Mouse (Mus musculus) hindbrain, embryonic 10.5 days (tissue): ENCODE results near the gene Serac1. TPM values are rescaled to one million over a fixed set of nuclear protein-coding genes. Genes with fewer than 3 reads are reported as not detected.

ENCODE experiments used
- DNase-seq: peaks from one replicate; pipeline ENCODE4 v3.0.0-alpha.2; 2017; ENCODE audit warnings: low spot score
- H3K27ac ChIP-seq: fragments of 300-500 bp; sonication (generic); 2 replicates; pipeline ENCODE4 v1.5.1; 2016; ENCODE audit warnings: mild to moderate bottlenecking, moderate library complexity
- H3K27me3 ChIP-seq: fragments of 300-500 bp; sonication (generic); 2 replicates; pipeline ENCODE4 v1.6.1; 2016; ENCODE audit warnings: mild to moderate bottlenecking; ENCODE audit not compliant: poor library complexity, insufficient read depth, severe bottlenecking
- H3K36me3 ChIP-seq: fragments of 300-500 bp; sonication (generic); 2 replicates; pipeline ENCODE4 v1.6.1; 2016; ENCODE audit warnings: mild to moderate bottlenecking, moderate library complexity
- H3K4me1 ChIP-seq: fragments of 300-500 bp; sonication (generic); replicated peaks from 2 replicates; pipeline ENCODE4 v1.6.1; 2016; ENCODE audit warnings: mild to moderate bottlenecking
- H3K4me3 ChIP-seq: fragments of 300-500 bp; sonication (generic); 2 replicates; pipeline ENCODE4 v1.5.1; 2016; ENCODE audit warnings: mild to moderate bottlenecking, moderate library complexity
- H3K9me3 ChIP-seq: fragments of 300-500 bp; sonication (generic); 2 replicates; pipeline ENCODE4 v1.6.1; 2016; ENCODE audit warnings: mild to moderate bottlenecking, moderate library complexity
- WGBS: fragments of 180-500 bp; shearing (Covaris S2); methylation state at CpG from one replicate; pipeline ENCODE4 v1.1.7; 2016; 5-methylcytosine and 5-hydroxymethylcytosine counted together
- polyA plus RNA-seq: library from polyadenylated mRNA; unstranded; fragments of >200 nt; fragmentation: Nextera tagmentation; extraction: Ambion mirVana; gene quantifications from 2 replicates; pipeline ENCODE4 v1.2.1, GENCODE M21; 2016

Gene Serac1
- polyA plus RNA-seq, result 6.7 and 7.2 TPM in 2 replicates

DNA sequence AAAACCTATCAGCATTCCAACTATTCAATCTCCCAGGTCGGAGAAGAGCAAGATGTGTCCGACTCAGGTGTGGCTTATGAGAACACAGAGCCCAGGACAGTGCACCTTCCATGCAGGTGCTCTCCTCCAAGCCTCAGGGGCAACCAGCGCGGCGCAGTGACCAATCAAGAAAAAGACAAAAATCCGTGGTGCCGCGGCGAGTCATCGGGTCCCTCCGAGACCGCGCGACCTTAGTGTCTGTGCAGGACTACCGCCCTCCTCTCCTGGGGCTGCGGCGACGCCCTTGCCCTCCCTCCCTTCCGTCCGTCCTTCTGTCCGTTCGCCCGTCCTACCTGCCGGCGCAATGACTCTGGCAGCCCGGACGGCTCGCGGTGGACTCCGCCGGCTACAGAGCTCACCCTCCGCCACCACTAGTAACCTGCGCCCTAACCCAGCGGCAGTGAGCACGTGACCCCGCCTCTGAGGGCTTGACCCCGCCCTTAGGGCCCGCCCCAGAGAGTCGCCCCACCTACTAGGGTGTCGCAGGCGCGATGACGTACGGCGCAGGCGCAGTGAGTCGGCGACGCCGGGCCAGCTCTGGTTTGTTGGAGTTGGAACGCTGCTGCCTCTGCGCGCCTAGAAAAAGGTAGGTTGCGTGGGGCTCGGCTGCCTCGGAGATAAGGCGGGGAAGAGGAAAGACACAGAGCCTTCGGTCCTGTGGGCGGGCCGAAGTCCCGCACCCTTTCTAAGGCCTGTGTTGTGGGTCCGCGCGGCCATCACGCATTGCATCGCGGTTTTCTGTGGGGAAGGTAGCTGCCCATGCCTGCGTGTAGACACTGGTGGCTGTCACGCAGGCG, at the start of gene Serac1, which contains the start of gene Gtf2h5:
TSS of gene Serac1 (minus strand) at position 455 of the 836 bp plus-strand sequence.
TSS of gene Gtf2h5 (plus strand) at position 500 of the 836 bp plus-strand sequence.
- Histone ChIP-seq H3K36me3 (peaks cover 19% of the 10 kb centered on the region), H3K9me3 (no peaks in the 10 kb centered on the region), H3K27ac (peak within 1 kb of the TSS; percentile 91), H3K4me3 (peak within 1 kb of the TSS; percentile 86), H3K27me3 (no peaks in the 10 kb centered on the region), H3K4me1 (peaks cover 24% of the 10 kb centered on the region)
- under 1% methylated on average over 70 of the region's 70 CpGs for WGBS
- peak; percentile 98 for DNase-seq

DNA sequence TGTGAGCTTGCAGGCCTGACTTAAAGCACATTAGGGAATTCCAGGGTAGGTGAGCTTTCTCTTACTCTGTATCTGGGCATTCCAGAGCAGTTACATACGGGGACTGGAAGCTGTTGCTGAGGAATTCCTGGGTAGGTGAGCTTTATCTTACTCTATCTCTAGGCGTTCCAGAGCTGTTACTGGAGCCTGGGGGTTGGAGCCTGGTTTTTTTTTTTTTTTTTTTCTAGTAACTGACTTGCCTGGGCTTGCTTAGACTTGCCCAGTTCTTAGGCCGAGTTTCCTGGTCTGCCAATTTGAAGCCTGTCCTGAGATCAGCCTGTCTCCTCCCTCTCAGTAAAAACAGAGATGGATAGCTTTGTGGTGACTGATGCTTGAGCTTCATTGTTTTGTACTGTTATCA, 48.5 kb upstream of the Serac1 start:
- H3K27ac ChIP-seq, result no peak overlapping the region
- no peaks in the 10 kb centered on the region for H3K9me3 ChIP-seq
- 63% methylated on average over 3 of the region's 3 CpGs for WGBS
- peaks cover 37% of the 10 kb centered on the region for H3K36me3 ChIP-seq
- no peak for DNase-seq
- no peaks in the 10 kb centered on the region for H3K4me1 ChIP-seq
- H3K27me3 ChIP-seq, result no peaks in the 10 kb centered on the region
- H3K4me3 ChIP-seq, result no peak overlapping the region

DNA sequence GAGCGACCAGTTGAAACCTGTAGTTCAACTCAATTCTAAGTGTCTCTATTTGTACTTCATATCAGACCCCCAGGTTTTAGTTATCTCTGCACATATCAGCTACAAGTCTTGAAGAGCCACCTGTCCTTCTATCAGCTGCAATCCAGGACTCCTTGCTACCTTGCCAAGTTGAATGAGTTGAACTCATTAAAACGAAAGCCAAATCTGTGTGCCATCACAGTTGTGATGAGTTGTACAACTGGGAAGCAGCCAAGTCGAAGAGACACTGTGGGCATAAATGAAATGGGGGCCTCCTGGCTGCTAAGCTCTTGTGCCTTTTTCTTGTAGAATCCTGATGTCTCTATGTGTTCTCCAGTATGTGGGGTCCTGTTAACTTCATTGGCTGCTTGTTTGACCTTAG, 45.9 kb upstream of the Serac1 start:
- H3K4me1 ChIP-seq, result no peaks in the 10 kb centered on the region
- H3K27me3 ChIP-seq, result no peaks in the 10 kb centered on the region
- no peaks in the 10 kb centered on the region for H3K9me3 ChIP-seq
- H3K4me3 ChIP-seq, result no peak overlapping the region
- H3K27ac ChIP-seq, result no peak overlapping the region
- DNase-seq, result no peak
- WGBS, result 96% methylated on average over 3 of the region's 3 CpGs
- peaks cover 55% of the 10 kb centered on the region for H3K36me3 ChIP-seq

DNA sequence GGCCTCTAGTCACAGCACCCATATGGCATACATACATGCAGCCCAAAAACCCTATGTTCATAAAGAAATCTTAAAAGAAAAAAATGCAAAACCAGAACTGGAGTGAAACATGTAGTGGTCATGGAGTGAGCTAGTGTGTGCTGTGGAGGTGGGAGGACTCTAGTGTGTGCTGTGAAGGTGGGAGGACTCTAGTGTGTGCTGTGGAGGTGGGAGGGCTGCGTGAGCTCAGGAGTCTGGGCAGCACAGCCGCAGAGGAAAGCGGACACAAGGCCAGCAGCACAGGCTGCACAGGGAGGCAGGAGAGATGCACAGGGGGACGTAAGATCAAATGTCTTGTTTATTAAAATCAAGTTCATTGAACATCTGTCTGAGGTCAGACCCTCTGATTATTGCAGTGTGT, 44.2 kb upstream of the Serac1 start:
- Histone ChIP-seq H3K9me3 (no peaks in the 10 kb centered on the region), H3K27ac (no peak overlapping the region), H3K4me3 (no peak overlapping the region), H3K36me3 (peaks cover 58% of the 10 kb centered on the region), H3K4me1 (no peaks in the 10 kb centered on the region), H3K27me3 (no peaks in the 10 kb centered on the region)
- WGBS, result 86% methylated on average over 4 of the region's 4 CpGs
- no peak for DNase-seq

DNA sequence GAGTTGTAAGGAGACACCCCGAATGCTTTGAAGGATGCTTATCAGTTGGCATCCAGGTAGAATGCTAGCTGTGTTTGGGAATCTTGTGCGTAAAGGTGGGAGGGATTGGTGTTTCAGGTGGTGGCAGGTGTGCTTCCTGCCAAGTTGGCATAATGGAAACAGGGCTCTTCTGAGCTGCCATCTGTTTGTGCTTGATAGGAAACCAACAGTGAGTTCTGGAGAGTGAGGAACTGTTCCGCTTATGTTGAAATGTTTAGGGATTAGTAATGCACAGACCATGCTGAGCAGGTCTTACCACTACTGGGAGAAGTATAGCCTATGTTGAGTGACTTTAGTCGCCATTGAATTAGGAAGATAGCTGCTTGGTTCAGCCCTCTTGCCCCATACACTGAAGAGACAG, 39.3 kb upstream of the Serac1 start:
- Histone ChIP-seq H3K36me3 (peaks cover 72% of the 10 kb centered on the region), H3K27me3 (no peaks in the 10 kb centered on the region), H3K27ac (no peak overlapping the region), H3K9me3 (no peaks in the 10 kb centered on the region), H3K4me1 (no peaks in the 10 kb centered on the region), H3K4me3 (no peak overlapping the region)
- DNase-seq, result no peak
- 94% methylated on average over 4 of the region's 4 CpGs for WGBS

DNA sequence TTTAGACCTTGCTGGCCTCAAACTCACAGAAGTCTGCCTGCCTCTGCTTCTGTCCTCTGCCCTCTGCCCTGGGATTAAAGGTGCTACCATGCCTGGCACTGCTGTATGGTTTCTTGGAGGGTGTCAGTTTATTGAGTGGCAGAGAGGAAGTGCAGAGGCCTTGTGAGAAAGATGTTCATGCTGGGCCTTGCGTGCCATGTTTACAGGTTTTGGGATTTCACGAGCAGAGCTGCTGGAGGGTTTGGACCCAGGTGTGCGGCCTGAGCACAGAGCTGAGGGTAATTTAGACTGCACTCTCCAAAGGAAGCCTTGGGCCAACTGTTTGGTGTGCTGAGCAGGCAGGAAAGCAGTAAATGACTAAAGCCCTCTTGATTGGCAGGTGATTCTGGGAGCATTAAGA, 38.4 kb upstream of the Serac1 start:
- H3K4me3 ChIP-seq, result no peak overlapping the region
- no peaks in the 10 kb centered on the region for H3K4me1 ChIP-seq
- no peak overlapping the region for H3K27ac ChIP-seq
- 89% methylated on average over 3 of the region's 3 CpGs for WGBS
- H3K36me3 ChIP-seq, result peaks cover 70% of the 10 kb centered on the region
- no peaks in the 10 kb centered on the region for H3K9me3 ChIP-seq
- DNase-seq, result no peak
- H3K27me3 ChIP-seq, result no peaks in the 10 kb centered on the region

DNA sequence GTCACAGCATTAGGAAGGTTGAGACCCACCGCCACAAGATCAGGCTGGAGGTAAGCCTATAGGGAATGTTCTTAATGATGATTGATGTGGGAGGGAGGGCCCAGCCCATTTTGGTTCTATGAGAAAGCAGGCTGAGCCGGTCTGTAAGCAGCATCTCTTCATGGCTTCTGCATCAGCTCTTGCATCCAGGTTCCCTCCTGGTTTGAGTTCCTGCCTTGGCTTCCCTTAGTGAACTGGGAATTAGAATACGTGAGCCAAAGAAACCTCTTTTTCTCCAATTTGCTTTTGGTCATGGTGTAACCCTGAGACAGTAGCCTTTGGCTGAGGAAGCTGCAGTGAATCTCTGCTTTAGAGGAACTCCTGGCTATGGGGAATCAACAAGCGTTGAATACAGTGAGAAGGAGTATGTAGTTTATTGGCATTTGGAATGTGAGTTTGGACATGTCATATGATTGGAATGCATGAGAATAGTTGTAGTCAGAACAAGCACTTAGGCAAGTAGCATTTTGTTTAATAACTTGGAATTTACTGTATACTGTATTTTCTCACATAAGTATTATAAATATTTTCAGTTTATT, 37.7 kb upstream of the Serac1 start:
- no peak for DNase-seq
- 77% methylated on average over 4 of the region's 4 CpGs for WGBS
- Histone ChIP-seq H3K36me3 (peaks cover 67% of the 10 kb centered on the region), H3K27ac (no peak overlapping the region), H3K4me1 (no peaks in the 10 kb centered on the region), H3K4me3 (no peak overlapping the region), H3K27me3 (no peaks in the 10 kb centered on the region), H3K9me3 (no peaks in the 10 kb centered on the region)

DNA sequence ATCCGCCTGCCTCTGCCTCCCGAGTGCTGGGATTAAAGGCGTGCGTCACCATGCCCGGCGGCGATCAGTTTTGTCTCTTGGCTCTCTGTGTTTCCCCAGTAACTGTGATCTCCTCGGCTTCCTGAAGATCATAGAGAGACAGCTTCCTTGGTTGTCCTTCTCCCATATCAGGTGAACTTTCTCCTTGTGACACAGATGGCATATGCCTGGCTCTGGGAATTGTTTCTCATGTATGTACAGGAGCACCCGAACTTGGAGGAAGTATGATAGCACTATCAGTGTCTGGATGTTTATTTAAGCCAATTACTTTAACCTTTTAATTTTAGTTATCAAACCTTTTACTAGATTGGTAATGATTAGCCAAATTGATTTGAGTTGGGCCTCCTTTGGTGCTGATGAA, 35.5 kb upstream of the Serac1 start:
- H3K9me3 ChIP-seq, result no peaks in the 10 kb centered on the region
- no peaks in the 10 kb centered on the region for H3K27me3 ChIP-seq
- peaks cover 70% of the 10 kb centered on the region for H3K36me3 ChIP-seq
- no peak overlapping the region for H3K27ac ChIP-seq
- no peak for DNase-seq
- no peak overlapping the region for H3K4me3 ChIP-seq
- 94% methylated on average over 9 of the region's 9 CpGs for WGBS
- no peaks in the 10 kb centered on the region for H3K4me1 ChIP-seq

DNA sequence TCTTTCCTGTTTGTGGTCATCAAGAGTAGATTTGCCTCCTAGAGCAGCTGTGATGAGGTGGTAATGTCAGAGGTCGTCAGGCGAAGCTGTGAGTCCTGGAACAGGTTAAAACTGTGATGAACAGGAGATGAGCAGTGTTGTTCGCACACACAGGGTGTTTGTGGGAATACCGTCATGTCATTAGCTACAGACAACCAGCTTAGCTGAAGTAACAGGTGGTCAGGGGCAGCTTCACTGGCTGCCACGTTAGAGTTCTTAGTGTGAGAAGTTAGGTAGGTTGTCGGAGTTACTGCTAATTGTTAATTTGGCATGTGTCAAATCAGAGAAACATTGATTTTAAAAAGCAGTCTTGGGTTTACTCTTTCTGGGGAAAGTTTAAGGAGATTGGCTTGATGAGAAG, 34.1 kb upstream of the Serac1 start:
- H3K36me3 ChIP-seq, result peaks cover 77% of the 10 kb centered on the region
- no peaks in the 10 kb centered on the region for H3K9me3 ChIP-seq
- no peak overlapping the region for H3K27ac ChIP-seq
- no peak for DNase-seq
- H3K27me3 ChIP-seq, result no peaks in the 10 kb centered on the region
- peaks cover 9% of the 10 kb centered on the region for H3K4me1 ChIP-seq
- 87% methylated on average over 6 of the region's 6 CpGs for WGBS
- no peak overlapping the region for H3K4me3 ChIP-seq

DNA sequence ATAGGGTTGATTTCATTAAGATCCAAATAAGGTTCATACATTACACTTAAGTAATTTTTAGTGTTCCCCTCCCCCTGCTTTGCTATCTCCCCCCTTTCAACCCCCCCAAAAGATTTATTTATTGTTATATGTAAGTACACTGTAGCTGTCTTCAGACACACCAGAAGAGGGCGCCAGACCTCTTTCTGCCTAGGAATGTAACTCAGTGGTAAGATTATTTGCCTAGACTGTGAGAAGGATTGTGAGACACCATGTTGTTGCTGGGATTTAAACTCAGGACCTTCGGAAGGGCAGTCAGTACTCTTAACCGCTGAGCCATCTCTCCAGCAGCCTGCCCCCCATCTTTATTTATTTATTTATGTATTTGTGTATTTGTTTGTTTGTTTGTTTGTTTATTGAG, 31.4 kb upstream of the Serac1 start:
- Histone ChIP-seq H3K9me3 (no peaks in the 10 kb centered on the region), H3K4me1 (peaks cover 21% of the 10 kb centered on the region), H3K4me3 (no peak overlapping the region), H3K27ac (no peak overlapping the region), H3K27me3 (no peaks in the 10 kb centered on the region), H3K36me3 (peaks cover 62% of the 10 kb centered on the region)
- WGBS, result 85% methylated on average over 3 of the region's 3 CpGs
- no peak for DNase-seq

DNA sequence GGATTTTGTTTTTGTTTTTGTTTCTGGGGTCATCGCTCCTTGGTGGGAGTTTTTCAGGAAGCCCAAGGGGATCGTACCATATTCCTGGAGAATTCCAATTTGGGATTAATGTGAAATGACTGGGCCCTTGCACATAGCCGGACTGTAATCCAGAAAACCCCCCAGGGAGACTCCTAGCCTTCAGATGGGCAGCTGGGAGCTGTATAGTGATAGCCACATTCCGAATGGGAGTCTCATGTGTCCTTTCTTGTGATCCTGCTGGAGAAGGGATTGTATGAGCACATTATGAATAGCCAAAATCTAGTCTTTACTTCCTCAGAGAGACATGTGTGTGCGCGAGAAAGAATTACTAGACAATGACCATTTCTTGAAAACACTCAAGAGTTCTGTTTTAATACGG, 28.6 kb upstream of the Serac1 start:
- peak overlapping the region; percentile 99; the same call in 1 of the 2 replicates for H3K27ac ChIP-seq
- no peaks in the 10 kb centered on the region for H3K9me3 ChIP-seq

DNA sequence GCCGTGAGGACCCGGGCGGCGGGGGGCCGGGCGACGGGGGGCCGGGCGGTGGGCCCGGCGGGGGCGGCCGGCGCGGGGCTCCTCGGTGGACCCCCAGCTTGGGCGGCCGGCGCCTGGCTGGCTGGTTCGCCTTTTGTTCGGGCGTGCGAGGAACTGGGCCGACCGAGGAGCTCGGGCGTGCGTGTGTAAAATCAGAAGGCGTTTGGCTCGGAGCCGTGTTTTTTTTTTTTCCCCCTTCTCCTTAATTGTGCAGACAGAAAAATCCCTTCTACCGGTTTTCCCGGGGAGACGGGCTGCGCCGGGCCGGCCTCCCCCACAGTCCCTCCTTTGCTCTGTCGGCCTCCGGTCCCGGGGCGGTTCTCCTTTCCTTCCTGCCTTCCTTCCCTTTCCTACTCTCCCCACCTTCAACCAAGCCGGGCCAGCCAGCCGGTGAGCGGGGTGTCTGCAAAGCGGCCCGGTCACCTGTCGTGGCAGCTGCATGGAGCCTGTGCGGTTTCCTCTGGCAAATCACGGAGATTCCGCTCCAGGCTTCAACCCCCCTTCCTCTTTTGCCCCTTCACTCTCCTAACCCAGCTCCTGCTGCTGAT, 27.6 kb upstream of the Serac1 start:
- no peaks in the 10 kb centered on the region for H3K9me3 ChIP-seq
- peaks cover 29% of the 10 kb centered on the region for H3K36me3 ChIP-seq
- DNase-seq, result peak; percentile 65
- WGBS, result under 1% methylated on average over 50 of the region's 50 CpGs
- H3K27me3 ChIP-seq, result peaks cover 12% of the 10 kb centered on the region; the same call in 1 of the 2 replicates
- peaks cover 21% of the 10 kb centered on the region for H3K4me1 ChIP-seq
- H3K4me3 ChIP-seq, result peak overlapping the region; percentile 85
- peak overlapping the region; percentile 99 for H3K27ac ChIP-seq

More for the DNA sequence above, 28.6 kb upstream of the Serac1 start:
- Histone ChIP-seq H3K27me3 (peaks cover 12% of the 10 kb centered on the region; the same call in 1 of the 2 replicates), H3K36me3 (peaks cover 35% of the 10 kb centered on the region), H3K4me1 (peaks cover 21% of the 10 kb centered on the region), H3K4me3 (peak overlapping the region; percentile 85)
- DNase-seq, result no peak
- WGBS, result 63% methylated on average over 7 of the region's 7 CpGs
